Mouse (Mus musculus) erythroid progenitor cell, adult 5-6 weeks (primary cell): ENCODE data around the gene Zdhhc4. TPM values are rescaled to one million over a fixed set of nuclear protein-coding genes. Genes with fewer than 3 reads are reported as not detected.

Source experiments
- ATAC-seq: replicated peaks from 2 replicates; pipeline ENCODE4 v1.8.0; 2016; ENCODE audit warnings: moderate number of reproducible peaks, mild to moderate bottlenecking, moderate TSS enrichment, inconsistent platforms; ENCODE audit not compliant: poor library complexity, low FRiP score, severe bottlenecking
- total RNA-seq, 2 experiments: library from RNA; stranded (forward) in 1 of 2; stranded (reverse) in 1 of 2; fragments of 150-400 nt in 1 of 2; fragments of 186-747, 209-891 nt in 1 of 2; gene quantifications; 2 replicates each; pipeline versions ENCODE4 v1.2.3 to v1.2.4; 2015 to 2017; ENCODE audit warnings: low replicate concordance in 2 of 2

The Zdhhc4 gene
- total RNA-seq (2015; ENCODE audit: low replicate concordance) = 16.6 and 43.6 TPM in 2 replicates
- total RNA-seq (2017; ENCODE audit: low replicate concordance) = 11.6 and 29.8 TPM in 2 replicates

GRCm38 (mm10) chr5:143328690-143329495, at the start of gene Zdhhc4:
TSS of gene Zdhhc4 (minus strand) at chr5:143329256.
- peak; percentile 85 for ATAC-seq

GRCm38 (mm10) chr5:143376156-143376555, 47.1 kb upstream of the Zdhhc4 start:
- no peak for ATAC-seq

GRCm38 (mm10) chr5:143375242-143375641, 46.2 kb upstream of the Zdhhc4 start:
- ATAC-seq = peak; percentile 64; the same call in 1 of the 2 replicates

GRCm38 (mm10) chr5:143372818-143373217, 43.8 kb upstream of the Zdhhc4 start:
- no peak for ATAC-seq

GRCm38 (mm10) chr5:143371146-143371510, 42.1 kb upstream of the Zdhhc4 start:
- ATAC-seq = no peak

- ATAC-seq = no peak
Measured at GRCm38 (mm10) chr5:143370416-143371145, 41.5 kb upstream of the Zdhhc4 start.

GRCm38 (mm10) chr5:143369611-143370255, 40.7 kb upstream of the Zdhhc4 start:
- no peak for ATAC-seq

GRCm38 (mm10) chr5:143367931-143368330, 38.9 kb upstream of the Zdhhc4 start:
- no peak for ATAC-seq

- ATAC-seq = no peak
Measured at GRCm38 (mm10) chr5:143363678-143364615, 34.9 kb upstream of the Zdhhc4 start.

- ATAC-seq = no peak
Measured at GRCm38 (mm10) chr5:143361428-143361827, 32.4 kb upstream of the Zdhhc4 start.

GRCm38 (mm10) chr5:143360000-143360399, 30.9 kb upstream of the Zdhhc4 start:
- ATAC-seq = peak; percentile 50; the same call in 1 of the 2 replicates

GRCm38 (mm10) chr5:143359263-143359662, 30.2 kb upstream of the Zdhhc4 start:
- ATAC-seq = no peak

GRCm38 (mm10) chr5:143357564-143357963, 28.5 kb upstream of the Zdhhc4 start:
- ATAC-seq = no peak

- no peak for ATAC-seq
Measured at GRCm38 (mm10) chr5:143356686-143357388, 27.8 kb upstream of the Zdhhc4 start, which contains the start of gene Grid2ip. TSS of gene Grid2ip (plus strand) at chr5:143357338.

- no peak for ATAC-seq
Measured at GRCm38 (mm10) chr5:143356017-143356416, 27.0 kb upstream of the Zdhhc4 start.

GRCm38 (mm10) chr5:143346367-143346766, 17.3 kb upstream of the Zdhhc4 start:
- no peak for ATAC-seq

- no peak for ATAC-seq
Measured at GRCm38 (mm10) chr5:143339603-143340002, 10.5 kb upstream of the Zdhhc4 start.

GRCm38 (mm10) chr5:143336559-143336958, 7.5 kb upstream of the Zdhhc4 start:
- ATAC-seq = no peak

- no peak for ATAC-seq
Measured at GRCm38 (mm10) chr5:143335089-143335460, 6.0 kb upstream of the Zdhhc4 start.
